Mouse (Mus musculus) embryo, embryonic 10 days (tissue): ENCODE results near the gene Zfp146.
"Not testable (repeated sequence)": the region's sequence is repeated elsewhere in the genome, so short reads cannot be mapped to it uniquely, and the experiment has no call there.

ENCODE experiments used
- DNase-seq: peaks from one replicate; pipeline ENCODE4 v3.0.0-alpha.2; 2015; ENCODE audit warnings: low spot score

The Zfp146 gene

GRCm38 (mm10) chr7:30192088-30192487 lies 22.5 kb upstream of the Zfp146 start:
- no peak for DNase-seq

- no peak for DNase-seq
Measured at GRCm38 (mm10) chr7:30189116-30189491, 19.6 kb upstream of the Zfp146 start.

DNA sequence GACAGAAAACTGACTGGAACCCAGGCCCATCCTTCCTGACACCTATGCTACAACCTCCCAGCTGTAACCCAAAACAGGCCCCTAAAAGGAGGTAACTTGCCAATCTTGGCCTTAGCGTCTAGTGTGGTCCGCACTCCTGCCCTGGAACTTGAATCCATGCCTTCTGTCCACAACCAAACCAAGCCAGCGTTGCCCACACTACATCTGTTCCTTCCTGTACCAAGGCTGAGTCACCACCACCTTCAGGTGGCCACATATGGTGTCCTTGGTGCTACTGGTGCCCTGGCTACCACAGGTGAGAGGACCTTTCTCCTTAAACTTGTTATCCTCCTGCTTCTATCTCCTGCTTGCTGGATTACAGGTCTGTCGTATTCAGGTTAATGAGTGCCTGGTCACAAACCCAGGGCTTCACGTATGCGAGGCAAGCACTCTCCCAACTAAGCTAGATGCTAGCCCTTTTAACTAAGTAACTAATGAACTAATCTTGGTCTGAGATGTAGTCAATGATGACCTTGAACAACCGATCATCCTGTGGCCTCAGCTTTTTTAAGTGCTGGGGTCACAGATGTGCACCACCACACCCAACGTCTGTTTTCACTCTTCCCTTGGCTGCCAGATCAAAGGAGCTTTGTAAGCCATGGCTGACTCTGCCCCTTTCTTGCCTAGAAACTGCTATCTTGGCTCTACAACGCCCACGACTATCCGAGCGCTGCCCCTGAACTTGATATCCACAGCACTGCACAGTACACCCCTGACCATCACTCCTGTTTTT lies 19.0 kb upstream of the Zfp146 start:
- DNase-seq, result no peak

DNA sequence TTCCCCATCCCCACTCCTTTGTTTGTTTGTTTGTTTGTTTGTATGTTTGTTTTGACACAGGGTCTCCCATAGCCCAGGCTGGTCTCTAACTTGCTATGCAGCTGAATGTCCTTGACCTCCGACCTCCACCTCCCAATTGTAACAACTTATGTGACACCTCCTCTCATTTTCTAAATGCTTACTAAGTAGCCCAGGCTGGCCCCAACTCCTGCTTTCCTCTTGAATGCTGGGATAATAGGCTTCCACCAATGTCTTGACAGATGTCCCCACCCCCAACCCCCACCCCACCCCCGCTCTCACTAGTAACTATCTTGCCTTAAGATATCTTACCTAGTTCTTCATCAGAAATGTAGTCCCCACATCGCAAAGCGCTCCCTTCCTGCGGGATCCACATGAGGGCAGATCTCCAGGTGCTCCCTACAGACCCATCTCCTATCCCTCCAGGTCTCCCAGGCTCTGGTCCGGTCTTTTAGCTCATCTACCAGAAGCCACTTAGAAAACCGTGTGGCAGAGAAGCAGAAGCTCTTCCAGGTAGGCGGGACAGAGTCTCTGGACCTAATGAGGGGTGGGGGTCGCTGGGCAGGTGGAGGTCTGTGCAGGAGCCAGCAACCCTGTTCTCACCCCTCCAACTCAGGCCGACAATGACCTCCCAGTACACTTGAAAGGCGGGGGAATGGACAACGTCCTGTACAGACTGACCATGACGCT lies 15.2 kb upstream of the Zfp146 start:
- no peak for DNase-seq

DNA sequence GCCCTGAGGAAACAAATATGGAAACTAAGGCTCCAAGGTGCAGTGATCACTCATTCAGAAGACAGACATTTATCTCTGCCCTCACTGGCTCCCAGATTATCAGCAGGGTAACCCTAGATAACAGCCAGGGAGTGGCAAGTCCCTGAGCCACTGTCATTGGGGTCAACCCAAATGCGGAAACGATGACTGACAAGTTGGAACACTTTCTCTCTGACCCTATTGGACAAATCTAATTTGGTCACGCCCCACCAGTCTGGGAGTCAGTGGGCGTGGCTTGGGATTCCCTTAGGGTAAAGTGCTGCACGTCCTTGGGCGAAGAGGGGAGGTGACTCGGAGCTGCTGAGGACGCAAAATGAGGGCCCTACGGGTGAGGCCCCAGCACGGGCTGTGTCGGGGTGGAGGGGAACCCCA lies 14.3 kb upstream of the Zfp146 start, which contains the start of gene Cox7a1:
TSS of gene Cox7a1 (plus strand) at position 266 of the 411 bp plus-strand sequence.
- DNase-seq, result peak; percentile 92

DNA sequence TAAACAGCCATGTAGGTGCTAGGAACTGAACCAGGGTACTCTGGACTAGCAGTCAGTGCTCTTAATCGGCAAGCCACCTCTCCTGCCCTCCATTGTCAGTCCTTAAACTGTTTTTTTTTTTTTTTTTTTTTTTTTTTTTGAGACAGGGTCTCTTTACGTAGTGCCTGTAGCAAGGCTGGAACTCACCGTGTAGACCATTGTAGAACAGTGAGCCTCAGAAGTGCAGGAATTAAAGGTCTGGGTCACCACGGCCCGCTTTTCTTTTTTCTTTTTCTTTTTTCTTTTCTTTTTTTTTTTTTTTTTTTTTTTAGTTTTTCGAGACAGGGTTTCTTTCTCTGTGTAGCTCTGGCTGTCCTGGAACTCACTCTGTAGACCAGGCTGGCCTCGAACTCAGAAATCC lies 13.6 kb upstream of the Zfp146 start:
- not testable (repeated sequence) for DNase-seq

DNA sequence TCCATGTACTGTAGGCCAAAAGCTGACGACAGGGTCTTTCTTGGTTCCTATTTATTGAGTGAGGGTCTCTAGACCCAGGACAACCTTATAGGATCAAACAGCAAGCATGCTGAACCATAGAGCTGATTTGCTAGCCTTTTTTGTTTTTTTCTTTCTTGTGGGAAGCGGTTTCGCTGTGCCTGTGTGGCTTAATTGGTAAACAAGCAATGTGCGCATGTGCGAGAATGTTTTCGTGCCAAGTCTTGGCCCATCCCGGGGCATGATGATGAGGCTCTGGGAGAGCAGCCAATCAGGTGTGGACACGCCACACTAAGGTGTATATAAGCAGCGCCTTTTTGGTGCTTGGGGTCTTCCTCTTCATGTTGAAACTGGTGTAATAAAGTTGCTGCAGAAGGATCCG lies 12.4 kb upstream of the Zfp146 start:
- not testable (repeated sequence) for DNase-seq

DNA sequence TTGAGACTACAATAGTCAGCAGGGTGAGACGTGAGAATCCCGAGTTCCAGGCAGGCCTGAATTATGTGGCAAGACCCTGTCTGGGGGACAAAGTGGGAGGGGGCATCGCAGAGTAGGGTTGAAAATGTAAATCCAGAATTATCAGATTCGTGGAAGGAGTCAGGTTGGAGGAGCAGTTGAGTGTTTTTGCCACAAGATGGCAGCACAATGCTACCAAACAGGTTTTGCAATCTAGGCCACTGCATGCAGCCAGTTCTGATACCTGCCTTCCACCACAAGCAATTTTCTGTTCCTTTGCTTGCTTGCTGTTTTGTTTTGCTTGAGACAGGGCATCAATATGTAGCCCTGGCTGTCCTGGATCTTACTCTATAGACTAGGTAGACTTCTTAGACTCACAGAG lies 11.8 kb upstream of the Zfp146 start:
- peak; percentile 87 for DNase-seq

GRCm38 (mm10) chr7:30178256-30178655 lies 8.7 kb upstream of the Zfp146 start:
- no peak for DNase-seq

DNA sequence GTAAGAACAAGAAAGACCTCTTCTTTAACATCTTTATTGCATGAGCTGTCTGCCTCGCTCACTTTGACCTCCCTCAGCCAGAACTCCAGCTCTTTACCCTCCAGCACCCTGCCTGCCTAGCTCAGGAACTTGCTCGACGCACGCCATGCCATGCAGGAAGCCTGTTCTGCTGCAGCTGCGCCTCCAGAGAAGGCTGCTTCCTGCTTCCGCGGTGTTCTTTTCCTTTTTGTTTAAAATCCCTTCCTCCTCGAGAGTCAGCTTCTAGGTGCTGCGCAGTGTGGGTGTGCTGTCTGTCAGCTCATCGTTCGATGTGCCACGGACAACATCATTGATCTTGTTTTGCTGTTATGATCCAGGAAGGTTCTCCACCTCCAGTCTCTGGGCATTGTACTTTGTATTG lies 6.9 kb upstream of the Zfp146 start:
- DNase-seq, result no peak

GRCm38 (mm10) chr7:30170283-30170951 lies 867 bp upstream of the Zfp146 start:
- no peak for DNase-seq

DNA sequence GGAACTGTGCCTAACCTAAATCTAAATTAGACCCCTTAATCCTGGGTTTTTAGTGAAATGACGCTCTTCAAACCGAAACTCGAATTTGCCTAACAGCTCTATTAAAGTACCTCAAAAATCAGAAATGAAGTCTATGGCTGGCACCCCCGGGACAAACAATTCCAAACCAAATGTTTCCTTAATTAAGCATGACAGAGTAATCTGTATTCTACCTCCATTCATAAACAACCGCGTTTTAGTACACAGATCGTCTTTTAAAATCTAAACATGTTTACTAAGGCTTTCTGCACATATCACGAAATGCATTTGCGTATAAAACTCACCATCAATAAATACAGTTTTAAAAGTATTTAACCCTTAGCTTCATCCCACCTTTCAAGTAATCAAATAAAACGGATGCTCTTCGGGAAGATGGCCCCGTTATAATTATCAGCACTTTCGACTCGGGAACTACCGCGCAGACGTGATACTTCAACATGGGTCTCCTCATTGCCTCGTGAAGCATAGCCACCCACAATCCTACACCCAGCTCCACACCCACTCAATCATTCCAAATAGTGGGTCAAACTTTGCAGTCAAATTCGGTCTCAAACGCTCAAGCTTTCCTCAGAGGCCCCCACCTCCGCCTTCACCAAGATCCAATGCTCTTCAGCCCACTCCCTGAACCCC lies 502 bp downstream of the Zfp146 start:
- peak; percentile 67 for DNase-seq

DNA sequence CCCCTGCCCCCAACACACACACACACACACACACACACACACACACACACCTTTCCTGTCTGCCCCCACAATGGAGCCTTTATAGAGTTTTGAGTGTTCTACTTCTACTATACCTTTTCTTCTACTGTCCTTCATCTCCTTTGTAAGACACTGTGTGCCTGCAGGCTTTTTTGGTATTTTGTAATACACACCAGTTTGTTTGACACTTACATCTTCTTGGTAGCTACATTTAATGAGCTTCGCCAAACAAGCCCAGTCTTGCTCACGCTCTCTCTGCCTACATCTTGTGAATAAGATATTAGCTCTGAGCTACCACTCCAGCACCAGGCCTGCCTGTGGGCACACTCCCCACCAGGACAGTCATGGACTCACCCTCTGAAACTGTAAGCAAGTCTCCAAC lies 4.8 kb downstream of the Zfp146 start:
- DNase-seq, result no peak

- DNase-seq, result no peak
Measured at GRCm38 (mm10) chr7:30163113-30163512, 6.4 kb downstream of the Zfp146 start.

DNA sequence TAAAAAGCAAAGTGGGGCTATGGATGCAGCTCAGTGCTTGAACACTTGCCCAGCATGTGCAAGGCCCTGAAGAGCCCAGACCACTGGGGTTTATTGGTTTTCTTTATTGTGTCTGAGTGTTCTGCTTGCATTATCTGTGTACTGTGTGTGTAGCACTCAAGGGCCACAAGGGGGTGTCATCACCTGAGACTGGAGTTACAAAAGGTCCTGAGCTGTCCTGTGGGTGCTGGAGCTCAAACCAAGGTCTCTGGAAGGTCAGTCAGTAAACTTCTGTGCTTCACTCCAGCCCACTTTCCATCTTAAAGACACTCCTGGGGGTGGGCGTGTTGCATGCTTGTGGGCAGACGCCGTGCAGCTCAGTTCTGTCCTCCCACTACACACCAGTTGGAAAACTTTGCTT lies 14.0 kb downstream of the Zfp146 start:
- no peak for DNase-seq

DNA sequence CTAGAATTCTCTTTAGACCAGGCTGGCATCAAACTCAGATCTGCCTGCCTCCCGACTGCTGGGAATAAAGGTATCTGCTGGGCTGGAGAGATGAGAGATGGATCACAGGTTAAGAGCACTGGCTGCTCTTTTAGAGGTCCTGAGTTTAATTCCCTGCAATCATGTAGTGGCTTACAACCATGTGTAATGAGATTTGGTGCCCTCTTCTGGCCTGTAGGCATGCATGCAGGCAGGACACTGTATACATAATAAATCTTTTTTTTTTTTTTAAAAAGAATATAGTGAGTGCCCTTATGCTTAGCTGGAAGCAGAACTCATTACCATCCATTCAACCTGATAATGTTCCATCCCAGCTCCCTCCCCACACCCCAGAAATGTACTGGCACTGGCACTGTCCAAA lies 15.5 kb downstream of the Zfp146 start:
- no peak for DNase-seq

DNA sequence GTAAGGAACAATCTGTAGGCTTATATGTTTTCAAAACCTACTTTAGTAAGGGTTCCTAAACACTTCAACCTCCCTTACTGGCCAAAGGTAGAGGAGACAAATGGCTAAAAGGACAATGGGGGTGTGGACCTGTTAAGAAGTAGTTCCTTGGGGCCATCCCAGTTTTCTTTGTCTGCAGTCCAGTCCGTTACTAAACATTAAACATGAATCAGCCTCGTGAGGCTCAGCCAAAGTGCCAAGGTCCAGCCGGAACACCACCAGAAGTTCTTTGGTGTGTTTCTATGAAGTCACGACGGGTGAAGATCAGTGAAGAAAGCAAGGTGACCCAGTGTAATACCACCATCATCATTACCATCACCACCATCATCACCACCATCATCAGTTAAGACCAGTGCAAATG lies 22.5 kb downstream of the Zfp146 start:
- DNase-seq, result no peak

- peak; percentile 93 for DNase-seq
Measured at GRCm38 (mm10) chr7:30143555-30144209, 25.9 kb downstream of the Zfp146 start.

- DNase-seq, result no peak
Measured at GRCm38 (mm10) chr7:30143170-30143554, 26.4 kb downstream of the Zfp146 start.

- DNase-seq, result no peak
Measured at GRCm38 (mm10) chr7:30136826-30137225, 32.7 kb downstream of the Zfp146 start.

- no peak for DNase-seq
Measured at GRCm38 (mm10) chr7:30132396-30132795, 37.2 kb downstream of the Zfp146 start.

DNA sequence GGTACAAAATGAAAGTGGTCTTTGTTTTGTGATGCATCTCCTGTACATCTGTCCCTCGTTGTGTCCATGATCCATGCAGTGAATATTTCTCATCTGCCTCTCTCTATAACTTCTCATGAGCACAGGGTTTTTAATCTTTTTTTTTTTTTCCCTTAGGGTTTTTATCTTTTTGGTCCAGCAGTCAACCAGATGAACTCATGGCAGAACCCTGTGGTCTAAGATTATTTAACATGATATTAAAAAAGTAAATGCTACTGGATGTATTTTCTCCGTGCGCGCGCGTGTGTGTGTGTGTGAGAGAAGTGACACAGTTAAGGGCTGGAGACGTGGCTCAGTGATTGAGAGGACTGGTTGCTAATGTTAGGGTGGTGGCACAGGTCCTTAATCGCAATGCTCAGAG lies 39.6 kb downstream of the Zfp146 start:
- no peak for DNase-seq
